Mouse (Mus musculus) cortical plate, adult 2 months (tissue): ENCODE data around the gene Frmd4a.

Experiments used
- CTCF ChIP-seq: fragments of 200-500 bp; IDR thresholded peaks from 2 replicates; pipeline ENCODE4 v1.5.1; 2011; ENCODE audit warnings: mild to moderate bottlenecking, control low read depth, low read length; ENCODE audit not compliant: insufficient read depth; ENCODE audit errors: extremely low read depth
- POLR2A ChIP-seq: fragments of 200-500 bp; IDR thresholded peaks from 2 replicates; pipeline ENCODE4 v1.6.1; 2011; ENCODE audit warnings: mild to moderate bottlenecking, low read length, control low read depth; ENCODE audit not compliant: insufficient read depth; ENCODE audit errors: extremely low read depth

- no peak for TF ChIP-seq CTCF
- TF ChIP-seq POLR2A = no peak
These were observed 28.6 kb upstream of the Frmd4a start for GRCm38 (mm10) chr2:3988876-3989275.
